8 mouse cellular contexts compared by ENCODE assay signal in genomic region chr5:24752175-24752498, GRCm38 (mm10). TPM values are rescaled to one million over a fixed set of nuclear protein-coding genes. Genes with fewer than 3 reads are reported as not detected.
A peak's percentile ranks its signal among the peaks of the same experiment; 100 is the strongest.
DNase-seq lines count a peak whose midpoint lies in the region; ATAC-seq and TF ChIP-seq lines count a peak whose summit lies in the region.

No protein-coding gene starts in this region.

- TF ChIP-seq CTCF in layer of hippocampus, adult 2 months (conservative IDR thresholded peaks at IDR 0.05): no peak

- no peak for ATAC-seq in heart, embryonic 14.5 days (ENCODE audit: insufficient number of reproducible peaks, insufficient read depth, low FRiP score, low read depth)
- peak; percentile 11 for ATAC-seq in activated CD4-positive, CD25-positive, alpha-beta regulatory T cell, adult 4 months
- no peak for ATAC-seq in hindbrain, embryonic 13.5 days (ENCODE audit: low FRiP score)
- no peak for ATAC-seq in midbrain, embryonic 11.5 days (ENCODE audit: low FRiP score)

- peaks cover 17 to 24% of the 10 kb centered on the region in 2 experiments for H3K4me1 ChIP-seq in heart, embryonic 14.5 days (ENCODE audit: control insufficient read depth in 2 of 2, insufficient read depth in 2 of 2, low read length in 2 of 2)
- peaks cover 32% of the 10 kb centered on the region for H3K4me1 ChIP-seq in hindbrain, embryonic 13.5 days (replicated peaks)
- H3K4me1 ChIP-seq in midbrain, embryonic 11.5 days (ENCODE audit: control insufficient read depth, insufficient read depth, low read length): peaks cover 11% of the 10 kb centered on the region

- H3K36me3 ChIP-seq in heart, embryonic 14.5 days (ENCODE audit: control insufficient read depth, insufficient read depth, low read length): no peaks in the 10 kb centered on the region
- H3K36me3 ChIP-seq in hindbrain, embryonic 13.5 days: no peaks in the 10 kb centered on the region
- H3K36me3 ChIP-seq in midbrain, embryonic 11.5 days (ENCODE audit: control insufficient read depth, insufficient read depth, low read length): no peaks in the 10 kb centered on the region

- H3K9ac ChIP-seq in heart, embryonic 14.5 days (ENCODE audit: low read length): no peak overlapping the region
- H3K9ac ChIP-seq in hindbrain, embryonic 13.5 days: no peak overlapping the region
- peak overlapping the region; percentile 83; the same call in 1 of the 2 replicates for H3K9ac ChIP-seq in midbrain, embryonic 11.5 days (ENCODE audit: low read length)

- peak overlapping the region; percentile 62 to 84; a peak in 2 of 4 replicates for H3K4me3 ChIP-seq in heart, embryonic 14.5 days (ENCODE audit: control insufficient read depth in 1 of 2, insufficient read depth in 1 of 2, low read depth in 1 of 2, low read length in 2 of 2)
- H3K4me3 ChIP-seq in hindbrain, embryonic 13.5 days: no peak overlapping the region
- H3K4me3 ChIP-seq in midbrain, embryonic 11.5 days (ENCODE audit: low read depth, low read length): peak overlapping the region; percentile 62
- no peak overlapping the region for H3K4me3 ChIP-seq in layer of hippocampus, adult 2 months

- no peaks in the 10 kb centered on the region for H3K27me3 ChIP-seq in heart, embryonic 14.5 days (ENCODE audit: control insufficient read depth, insufficient read depth, low read length)
- peaks cover 3% of the 10 kb centered on the region; the same call in 1 of the 2 replicates for H3K27me3 ChIP-seq in hindbrain, embryonic 13.5 days
- no peaks in the 10 kb centered on the region for H3K27me3 ChIP-seq in midbrain, embryonic 11.5 days (ENCODE audit: control insufficient read depth, insufficient read depth, low read length)

- H3K4me2 ChIP-seq in heart, embryonic 14.5 days (ENCODE audit: low read length): peak overlapping the region; percentile 91
- peak overlapping the region; percentile 79 for H3K4me2 ChIP-seq in hindbrain, embryonic 13.5 days
- peak overlapping the region; percentile 98 for H3K4me2 ChIP-seq in midbrain, embryonic 11.5 days

- H3K27ac ChIP-seq in heart, embryonic 14.5 days (replicated peaks in 1 of 2; ENCODE audit: control insufficient read depth in 1 of 2, insufficient read depth in 1 of 2, low read depth in 2 of 2, low read length in 2 of 2): peak overlapping the region; percentile 96 to 97; a peak in 3 of 4 replicates
- peak overlapping the region; percentile 82; the same call in 1 of the 2 replicates for H3K27ac ChIP-seq in hindbrain, embryonic 13.5 days
- no peak overlapping the region for H3K27ac ChIP-seq in midbrain, embryonic 11.5 days (ENCODE audit: low read depth, low read length)
- no peak overlapping the region for H3K27ac ChIP-seq in layer of hippocampus, adult 2 months

- 7% methylated on average over 2 of the region's 2 CpGs for WGBS in heart, embryonic 14.5 days
- WGBS in hindbrain, embryonic 13.5 days: 5% methylated on average over 2 of the region's 2 CpGs
- 3% methylated on average over 2 of the region's 2 CpGs for WGBS in midbrain, embryonic 11.5 days

- H3K9me3 ChIP-seq in heart, embryonic 14.5 days (ENCODE audit: control insufficient read depth, low read length): no peaks in the 10 kb centered on the region
- no peaks in the 10 kb centered on the region for H3K9me3 ChIP-seq in hindbrain, embryonic 13.5 days
- H3K9me3 ChIP-seq in midbrain, embryonic 11.5 days (ENCODE audit: control insufficient read depth, low read length): no peaks in the 10 kb centered on the region

- no peak for DNase-seq in heart, adult 9 months (ENCODE audit: low spot score in 2 of 2)
- DNase-seq in midbrain, embryonic 11.5 days (ENCODE audit: low spot score, missing footprints): no peak
- DNase-seq in left cerebral cortex, adult 8-10 months (ENCODE audit: low spot score in 2 of 2): no peak
- no peak for DNase-seq in gastrocnemius, postnatal 10 days
- no peak for DNase-seq in layer of hippocampus, adult 2 months (ENCODE audit: low spot score in 2 of 2)

RNA-seq across cellular contexts. Expression of gene Crygn, which starts 5.7 kb away (rescaled TPM):
- 1.5 TPM in 1 of 2 replicates, not detected in the other for polyA plus RNA-seq in heart, embryonic 14.5 days (2014; fragmentation: Nextera tagmentation; extraction: Ambion mirVana)
- 1 to 10 TPM in 1 of 2 experiments, not detected in 1; 6.8 TPM for polyA plus RNA-seq in activated CD4-positive, CD25-positive, alpha-beta regulatory T cell, adult 4 months (2017; shearing (Covaris generic))
- polyA plus RNA-seq in hindbrain, embryonic 13.5 days (2015; fragmentation: Nextera tagmentation; extraction: Ambion mirVana): 1.0 and 2.1 TPM in 2 replicates
- 0.68 and 1.2 TPM in 2 replicates for polyA plus RNA-seq in midbrain, embryonic 11.5 days (2014; fragmentation: Nextera tagmentation; extraction: Ambion mirVana)
- 1 to 10 TPM in 1 of 4 experiments, not detected in 3; 1.5 TPM for total RNA-seq in left cerebral cortex, adult 8-10 months (2022)
- total RNA-seq in gastrocnemius, postnatal 10 days (2021): not detected
- not detected for total RNA-seq in layer of hippocampus, adult 2 months (2021)

RNA-seq across cellular contexts. Expression of gene Wdr86, which starts 21.6 kb away (rescaled TPM):
- 7.7 and 9.6 TPM in 2 replicates for polyA plus RNA-seq in heart, embryonic 14.5 days (2014; fragmentation: Nextera tagmentation; extraction: Ambion mirVana)
- under 1 TPM; 0.15 to 0.46 TPM for polyA plus RNA-seq in activated CD4-positive, CD25-positive, alpha-beta regulatory T cell, adult 4 months (2017; shearing (Covaris generic))
- 7.0 and 8.0 TPM in 2 replicates for polyA plus RNA-seq in hindbrain, embryonic 13.5 days (2015; fragmentation: Nextera tagmentation; extraction: Ambion mirVana)
- 8.7 and 10.3 TPM in 2 replicates for polyA plus RNA-seq in midbrain, embryonic 11.5 days (2014; fragmentation: Nextera tagmentation; extraction: Ambion mirVana)
- total RNA-seq in left cerebral cortex, adult 8-10 months (2022): 1 to 10 TPM in 2 of 4 experiments, under 1 TPM in 2; 0.33 to 2.2 (median 0.99) TPM
- 1 to 10 TPM in 1 of 2 experiments, under 1 TPM in 1; 0.70 to 1.2 TPM for total RNA-seq in gastrocnemius, postnatal 10 days (2021)
- 1 to 10 TPM in 1 of 2 experiments, under 1 TPM in 1; 0.44 to 1.4 TPM for total RNA-seq in layer of hippocampus, adult 2 months (2021)

Comparison
In these comparisons a context has a peak if more than half of its experiments do, and no peak if none do; other contexts are left out.
1. H3K27ac ChIP-seq: peak in heart, embryonic 14.5 days (2 of 2) and hindbrain, embryonic 13.5 days (single experiment); none in midbrain, embryonic 11.5 days (single experiment) and layer of hippocampus, adult 2 months (single experiment).
2. H3K4me3 ChIP-seq: peak in heart, embryonic 14.5 days (2 of 2) and midbrain, embryonic 11.5 days (single experiment); none in hindbrain, embryonic 13.5 days (single experiment) and layer of hippocampus, adult 2 months (single experiment).
3. Peak in every context shown above with its lines, with median percentiles within 50 percentile points of each other: H3K4me2 ChIP-seq.